In the genomic region with DNA sequence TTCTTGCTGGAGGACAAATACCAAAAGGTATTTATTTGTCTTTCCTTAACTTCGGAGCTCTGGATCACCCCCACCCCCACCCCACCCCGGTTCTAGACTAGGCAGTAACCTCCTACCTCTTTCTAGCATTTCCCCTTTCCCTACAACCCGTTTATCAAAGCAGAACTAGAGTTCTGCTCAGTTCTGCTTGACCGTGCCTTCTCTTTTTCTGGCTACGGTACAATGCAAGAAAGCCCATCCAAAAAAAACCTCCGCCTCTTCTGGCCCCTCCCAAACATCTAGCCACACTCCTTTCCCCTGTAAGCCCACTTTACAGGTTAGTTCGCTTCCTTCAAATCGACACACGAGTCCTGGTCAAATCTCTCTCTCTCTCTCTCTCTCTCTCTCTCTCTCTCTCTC, we compare ENCODE assay signal across 9 mouse cellular contexts. TPM values are rescaled to one million over a fixed set of nuclear protein-coding genes. Genes with fewer than 3 reads are reported as not detected.
DNase-seq lines count a peak whose midpoint lies in the region; ATAC-seq and TF ChIP-seq lines count a peak whose summit lies in the region.
"Had no signal": no experiment of that assay in that cellular context is flagged by ENCODE, and none has a peak within 500 bp of the region (broad histone marks: within the 10 kb centered on the region; RNA-seq: fewer than 3 reads in every experiment).

No protein-coding gene starts in this region.

- H3K4me1 ChIP-seq in liver, adult 2 months (ENCODE audit: control insufficient read depth, insufficient read depth, low read length), result peaks cover 11% of the 10 kb centered on the region; the same call in 1 of the 2 replicates
- H3K4me1 ChIP-seq in embryonic facial prominence, embryonic 15.5 days, result peaks cover 32% of the 10 kb centered on the region
- H3K4me1 ChIP-seq in limb, embryonic 13.5 days, result peaks cover 22% of the 10 kb centered on the region
- no peaks in the 10 kb centered on the region for H3K4me1 ChIP-seq in neural tube, embryonic 14.5 days (ENCODE audit: control insufficient read depth, insufficient read depth, low read length)

- H3K36me3 ChIP-seq in liver, adult 2 months (ENCODE audit: control insufficient read depth, insufficient read depth, low read length), result no peaks in the 10 kb centered on the region
- H3K36me3 ChIP-seq in embryonic facial prominence, embryonic 15.5 days, result no peaks in the 10 kb centered on the region
- peaks cover 8% of the 10 kb centered on the region for H3K36me3 ChIP-seq in limb, embryonic 13.5 days
- H3K36me3 ChIP-seq in neural tube, embryonic 14.5 days (ENCODE audit: control insufficient read depth, insufficient read depth, low read length), result peaks cover 67% of the 10 kb centered on the region

- no peak for TF ChIP-seq CTCF in liver, adult 2 months (IDR thresholded peaks at IDR 0.05; ENCODE audit: low read depth, low read length)

- no peaks in the 10 kb centered on the region for H3K9me3 ChIP-seq in embryonic facial prominence, embryonic 15.5 days (replicated peaks)
- peaks cover 11% of the 10 kb centered on the region; the same call in 1 of the 2 replicates for H3K9me3 ChIP-seq in limb, embryonic 13.5 days
- no peaks in the 10 kb centered on the region for H3K9me3 ChIP-seq in neural tube, embryonic 14.5 days (ENCODE audit: control insufficient read depth, low read length)

- TF ChIP-seq POLR2A in liver, adult 2 months (IDR thresholded peaks at IDR 0.05; ENCODE audit: extremely low read depth, insufficient read depth, low read length), result no peak

- H3K27ac ChIP-seq in liver, adult 2 months (replicated peaks; ENCODE audit: insufficient read depth, low read depth, low read length), result peak overlapping the region; percentile 60
- H3K27ac ChIP-seq in embryonic facial prominence, embryonic 15.5 days (replicated peaks), result no peak overlapping the region
- H3K27ac ChIP-seq in limb, embryonic 13.5 days, result no peak overlapping the region
- H3K27ac ChIP-seq in neural tube, embryonic 14.5 days (ENCODE audit: low read depth, low read length), result no peak overlapping the region

- H3K9ac ChIP-seq in liver, adult 2 months (ENCODE audit: low read depth, low read length), result peak overlapping the region; percentile 65
- no peak overlapping the region for H3K9ac ChIP-seq in embryonic facial prominence, embryonic 15.5 days
- H3K9ac ChIP-seq in limb, embryonic 13.5 days, result peak overlapping the region; percentile 64
- no peak overlapping the region for H3K9ac ChIP-seq in neural tube, embryonic 14.5 days (replicated peaks; ENCODE audit: low read depth, low read length)

- ATAC-seq in embryonic facial prominence, embryonic 15.5 days (ENCODE audit: insufficient number of reproducible peaks, low FRiP score, low TSS enrichment, low read depth), result no peak
- no peak for ATAC-seq in limb, embryonic 13.5 days (ENCODE audit: low FRiP score, low read depth)
- no peak for ATAC-seq in neural tube, embryonic 14.5 days (ENCODE audit: low read depth)
- ATAC-seq in megakaryocyte-erythroid progenitor cell, adult 5-6 weeks (replicated peaks; ENCODE audit: low FRiP score, low TSS enrichment, poor library complexity, severe bottlenecking), result no peak
- ATAC-seq in cerebellum, adult (ENCODE audit: insufficient number of reproducible peaks, low FRiP score, low TSS enrichment), result no peak

- peaks cover 4% of the 10 kb centered on the region; the same call in 1 of the 2 replicates for H3K79me2 ChIP-seq in liver, adult 2 months (ENCODE audit: control insufficient read depth, insufficient read depth, low read length)

- WGBS in liver, adult 2 months, result 7% methylated on average over 9 of the region's 9 CpGs
- WGBS in embryonic facial prominence, embryonic 15.5 days, result 12% methylated on average over 9 of the region's 9 CpGs
- 7% methylated on average over 9 of the region's 9 CpGs for WGBS in limb, embryonic 13.5 days
- WGBS in neural tube, embryonic 14.5 days, result 20% methylated on average over 9 of the region's 9 CpGs

- no peak for DNase-seq in liver, adult 2 months (ENCODE audit: extremely low read depth, low read depth, low spot score)
- no peak for DNase-seq in liver
- DNase-seq in cerebellum, adult 9-11 months, result no peak

- H3K4me2 ChIP-seq in embryonic facial prominence, embryonic 15.5 days (replicated peaks), result peak overlapping the region; percentile 83
- peak overlapping the region; percentile 94 for H3K4me2 ChIP-seq in limb, embryonic 13.5 days (replicated peaks)
- peak overlapping the region; percentile 40 for H3K4me2 ChIP-seq in neural tube, embryonic 14.5 days (ENCODE audit: low read depth, low read length)

- H3K27me3 ChIP-seq in liver, adult 2 months (ENCODE audit: control insufficient read depth, insufficient read depth, low read length), result no peaks in the 10 kb centered on the region
- peaks cover 45% of the 10 kb centered on the region for H3K27me3 ChIP-seq in embryonic facial prominence, embryonic 15.5 days
- peaks cover 96% of the 10 kb centered on the region for H3K27me3 ChIP-seq in limb, embryonic 13.5 days
- H3K27me3 ChIP-seq in neural tube, embryonic 14.5 days (ENCODE audit: control insufficient read depth, insufficient read depth, low read length), result peaks cover 28% of the 10 kb centered on the region

- H3K4me3 ChIP-seq in liver, adult 2 months (ENCODE audit: insufficient read depth, low read depth, low read length), result peak overlapping the region; percentile 55
- H3K4me3 ChIP-seq in embryonic facial prominence, embryonic 15.5 days (replicated peaks), result peak overlapping the region; percentile 42
- peak overlapping the region; percentile 50 for H3K4me3 ChIP-seq in limb, embryonic 13.5 days
- H3K4me3 ChIP-seq in neural tube, embryonic 14.5 days (ENCODE audit: low read depth, low read length), result no peak overlapping the region

RNA-seq across cellular contexts. Expression of a gene that starts 5.1 kb away (rescaled TPM):
- total RNA-seq in liver, adult 2 months (2014; rRNA removed), result 13.0 and 16.1 TPM in 2 replicates
- 16.1 and 20.0 TPM in 2 replicates for polyA plus RNA-seq in liver, adult 2 months (2012; rRNA removed)
- polyA plus RNA-seq in embryonic facial prominence, embryonic 15.5 days (2015; fragmentation: Nextera tagmentation; extraction: Ambion mirVana), result 20.0 and 22.4 TPM in 2 replicates
- polyA plus RNA-seq in limb, embryonic 13.5 days (2015; fragmentation: Nextera tagmentation; extraction: Ambion mirVana), result 16.4 and 18.5 TPM in 2 replicates
- 5.0 and 5.3 TPM in 2 replicates for polyA plus RNA-seq in neural tube, embryonic 14.5 days (2014; fragmentation: Nextera tagmentation; extraction: Ambion mirVana)
- total RNA-seq in megakaryocyte-erythroid progenitor cell, adult 5-6 weeks (2014; fragmentation: Nextera tagmentation), result 29.1 and 38.8 TPM in 2 replicates
- 26.7 and 42.2 TPM in 2 replicates for total RNA-seq in megakaryocyte-erythroid progenitor cell, adult 5-6 weeks (2017)

RNA-seq across cellular contexts. Expression of a gene that starts 11.8 kb away (rescaled TPM):
- 4.8 and 5.8 TPM in 2 replicates for total RNA-seq in liver, adult 2 months (2014; rRNA removed)
- polyA plus RNA-seq in liver, adult 2 months (2012; rRNA removed), result 5.2 and 6.6 TPM in 2 replicates
- polyA plus RNA-seq in embryonic facial prominence, embryonic 15.5 days (2015; fragmentation: Nextera tagmentation; extraction: Ambion mirVana), result 1.3 and 1.6 TPM in 2 replicates
- 2.4 and 4.4 TPM in 2 replicates for polyA plus RNA-seq in limb, embryonic 13.5 days (2015; fragmentation: Nextera tagmentation; extraction: Ambion mirVana)
- polyA plus RNA-seq in neural tube, embryonic 14.5 days (2014; fragmentation: Nextera tagmentation; extraction: Ambion mirVana), result 0.44 and 0.80 TPM in 2 replicates
- 193 and 197 TPM in 2 replicates for total RNA-seq in megakaryocyte-erythroid progenitor cell, adult 5-6 weeks (2014; fragmentation: Nextera tagmentation)
- total RNA-seq in megakaryocyte-erythroid progenitor cell, adult 5-6 weeks (2017), result 162 and 228 TPM in 2 replicates
- polyA plus RNA-seq: inflammation-experienced regulatory T-cells, adult 6 months had no signal

RNA-seq across cellular contexts. Expression of a gene that starts 19.8 kb away (rescaled TPM):
- 461 and 560 TPM in 2 replicates for total RNA-seq in liver, adult 2 months (2014; rRNA removed)
- polyA plus RNA-seq in liver, adult 2 months (2012; rRNA removed), result 1,882 and 2,081 TPM in 2 replicates
- 29.4 and 32.2 TPM in 2 replicates for polyA plus RNA-seq in embryonic facial prominence, embryonic 15.5 days (2015; fragmentation: Nextera tagmentation; extraction: Ambion mirVana)
- polyA plus RNA-seq in limb, embryonic 13.5 days (2015; fragmentation: Nextera tagmentation; extraction: Ambion mirVana), result 41.7 and 42.1 TPM in 2 replicates
- 33.5 and 34.2 TPM in 2 replicates for polyA plus RNA-seq in neural tube, embryonic 14.5 days (2014; fragmentation: Nextera tagmentation; extraction: Ambion mirVana)
- total RNA-seq in megakaryocyte-erythroid progenitor cell, adult 5-6 weeks (2014; fragmentation: Nextera tagmentation), result 34.7 and 51.0 TPM in 2 replicates
- total RNA-seq in megakaryocyte-erythroid progenitor cell, adult 5-6 weeks (2017), result 37.0 and 42.9 TPM in 2 replicates

RNA-seq across cellular contexts. Expression of a gene that starts 23.7 kb away (rescaled TPM):
- 0.09 and 0.13 TPM in 2 replicates for total RNA-seq in liver, adult 2 months (2014; rRNA removed)
- polyA plus RNA-seq in liver, adult 2 months (2012; rRNA removed), result 0.25 and 0.43 TPM in 2 replicates
- polyA plus RNA-seq in embryonic facial prominence, embryonic 15.5 days (2015; fragmentation: Nextera tagmentation; extraction: Ambion mirVana), result 1.9 and 2.2 TPM in 2 replicates
- 0.32 and 0.55 TPM in 2 replicates for polyA plus RNA-seq in limb, embryonic 13.5 days (2015; fragmentation: Nextera tagmentation; extraction: Ambion mirVana)
- 75.6 and 79.8 TPM in 2 replicates for polyA plus RNA-seq in neural tube, embryonic 14.5 days (2014; fragmentation: Nextera tagmentation; extraction: Ambion mirVana)
- total RNA-seq in megakaryocyte-erythroid progenitor cell, adult 5-6 weeks (2014; fragmentation: Nextera tagmentation), result 0.45 TPM in 1 of 2 replicates, not detected in the other
- 0.42 TPM in 1 of 2 replicates, not detected in the other for total RNA-seq in megakaryocyte-erythroid progenitor cell, adult 5-6 weeks (2017)

RNA-seq across cellular contexts. Expression of a gene that starts 33.3 kb away (rescaled TPM):
- total RNA-seq in liver, adult 2 months (2014; rRNA removed), result not detected in 2 replicates
- polyA plus RNA-seq in liver, adult 2 months (2012; rRNA removed), result not detected in 2 replicates
- 0.27 TPM in 1 of 2 replicates, not detected in the other for polyA plus RNA-seq in embryonic facial prominence, embryonic 15.5 days (2015; fragmentation: Nextera tagmentation; extraction: Ambion mirVana)
- polyA plus RNA-seq in limb, embryonic 13.5 days (2015; fragmentation: Nextera tagmentation; extraction: Ambion mirVana), result 0.20 and 0.47 TPM in 2 replicates
- polyA plus RNA-seq in neural tube, embryonic 14.5 days (2014; fragmentation: Nextera tagmentation; extraction: Ambion mirVana), result 1.3 and 3.5 TPM in 2 replicates
- total RNA-seq in megakaryocyte-erythroid progenitor cell, adult 5-6 weeks (2014; fragmentation: Nextera tagmentation), result not detected in 2 replicates
- not detected in 2 replicates for total RNA-seq in megakaryocyte-erythroid progenitor cell, adult 5-6 weeks (2017)

Comparison
In these comparisons a context has a peak if more than half of its experiments do, and no peak if none do; other contexts are left out.
1. H3K9ac ChIP-seq: peak in liver, adult 2 months (single experiment) and limb, embryonic 13.5 days (single experiment); none in embryonic facial prominence, embryonic 15.5 days (single experiment) and neural tube, embryonic 14.5 days (single experiment).
2. H3K4me2 ChIP-seq: peak in every context shown above with its lines; median percentile 94 in limb, embryonic 13.5 days; 83 in embryonic facial prominence, embryonic 15.5 days; 40 in neural tube, embryonic 14.5 days.
3. RNA of a gene that starts 19.8 kb away (polyA plus RNA-seq): 1,882 to 2,081 TPM in liver, adult 2 months; 41.7 to 42.1 TPM in limb, embryonic 13.5 days, 33.5 to 34.2 TPM in neural tube, embryonic 14.5 days and 29.4 to 32.2 TPM in embryonic facial prominence, embryonic 15.5 days; every median in the first group is over 10 times any median in the second.